Mouse (Mus musculus) G1E (cell line): ENCODE data around the gene Arid3a.

Source experiments
- CTCF ChIP-seq: IDR thresholded peaks from 2 replicates; pipeline ENCODE4 v1.5.1; 2012; ENCODE audit warnings: low read depth, low read length, inconsistent platforms, mixed read lengths
- POLR2AphosphoS5 ChIP-seq: IDR thresholded peaks from 2 replicates; pipeline ENCODE4 v1.6.1; 2012; ENCODE audit warnings: low read depth, low read length, inconsistent platforms; ENCODE audit not compliant: insufficient replicate concordance
- TAL1 ChIP-seq: conservative IDR thresholded peaks from 2 replicates; pipeline ENCODE4 v1.6.1; 2012; ENCODE audit warnings: low read depth, low read length, inconsistent platforms, mixed read lengths

GRCm38 (mm10) chr10:79974668-79975067, 47.8 kb downstream of the Arid3a start:
- TF ChIP-seq CTCF (no peak), TAL1 (no peak), POLR2AphosphoS5 (no peak)
